In the genomic region with DNA sequence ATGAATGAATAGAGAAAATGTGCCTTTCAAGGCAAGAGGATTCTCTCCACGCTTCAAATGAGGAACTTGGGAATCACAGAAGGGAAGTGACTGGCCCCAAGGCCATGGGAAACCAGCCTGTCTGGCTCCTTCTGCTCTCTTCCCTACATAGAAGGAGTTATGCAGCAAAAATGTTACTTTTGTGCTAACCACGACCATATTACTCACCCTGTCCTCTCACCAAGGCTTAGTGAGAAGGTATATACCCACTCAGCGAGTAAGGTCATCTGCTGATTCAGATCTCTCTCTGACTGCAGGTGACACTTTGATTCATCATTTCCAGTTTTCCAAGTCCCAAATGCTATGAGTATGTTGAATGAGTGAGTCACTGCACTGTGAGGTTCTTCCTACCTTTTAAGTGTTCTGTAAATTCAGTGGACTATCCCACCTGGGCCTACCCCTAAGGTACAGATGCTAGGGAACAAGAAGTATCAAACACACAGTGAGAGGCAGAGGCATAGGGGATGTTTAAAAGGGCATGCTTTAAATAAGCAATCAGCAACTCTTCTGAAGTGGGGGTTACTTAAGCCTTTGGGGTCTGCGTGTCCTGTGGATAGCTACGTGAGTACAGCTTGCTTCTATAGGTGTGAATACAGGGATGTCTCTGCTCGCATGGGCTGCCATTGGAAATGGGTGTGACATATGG, we compare ENCODE assay signal across 9 mouse cellular contexts. TPM values are rescaled to one million over a fixed set of nuclear protein-coding genes. Genes with fewer than 3 reads are reported as not detected.
DNase-seq lines count a peak whose midpoint lies in the region; ATAC-seq lines count a peak whose summit lies in the region.
"Had no signal": no experiment of that assay in that cellular context is flagged by ENCODE, and none has a peak within 500 bp of the region (broad histone marks: within the 10 kb centered on the region; RNA-seq: fewer than 3 reads in every experiment).

No protein-coding gene starts in this region.

- H3K9ac ChIP-seq in kidney, embryonic 15.5 days: no peak overlapping the region
- no peak overlapping the region for H3K9ac ChIP-seq in kidney, embryonic 14.5 days (ENCODE audit: low read depth, low read length)
- H3K9ac ChIP-seq in heart, embryonic 15.5 days: no peak overlapping the region
- no peak overlapping the region for H3K9ac ChIP-seq in neural tube, embryonic 15.5 days (replicated peaks)

- no peaks in the 10 kb centered on the region for H3K9me3 ChIP-seq in kidney, embryonic 15.5 days (replicated peaks)
- H3K9me3 ChIP-seq in kidney, embryonic 14.5 days (ENCODE audit: control insufficient read depth, low read length): no peaks in the 10 kb centered on the region
- no peaks in the 10 kb centered on the region for H3K9me3 ChIP-seq in heart, embryonic 15.5 days (replicated peaks)
- H3K9me3 ChIP-seq in neural tube, embryonic 15.5 days (replicated peaks): no peaks in the 10 kb centered on the region

- ATAC-seq in kidney, embryonic 15.5 days (replicated peaks; ENCODE audit: low FRiP score): no peak
- no peak for ATAC-seq in kidney, embryonic 14.5 days (ENCODE audit: low FRiP score, low TSS enrichment)
- peak; percentile 7; the same call in 1 of the 2 replicates for ATAC-seq in heart, embryonic 15.5 days (replicated peaks; ENCODE audit: insufficient number of reproducible peaks, insufficient read depth, low FRiP score, low read depth)
- no peak for ATAC-seq in neural tube, embryonic 15.5 days (ENCODE audit: low FRiP score)

- H3K4me1 ChIP-seq in kidney, embryonic 15.5 days: peaks cover 25% of the 10 kb centered on the region
- peaks cover 7% of the 10 kb centered on the region; the same call in 1 of the 2 replicates for H3K4me1 ChIP-seq in kidney, embryonic 14.5 days (ENCODE audit: control insufficient read depth, insufficient read depth, low read length)
- H3K4me1 ChIP-seq in heart, embryonic 15.5 days (replicated peaks): peaks cover 32% of the 10 kb centered on the region
- H3K4me1 ChIP-seq in neural tube, embryonic 15.5 days: peaks cover 18% of the 10 kb centered on the region; the same call in 1 of the 2 replicates

- H3K36me3 ChIP-seq in kidney, embryonic 15.5 days: no peaks in the 10 kb centered on the region
- no peaks in the 10 kb centered on the region for H3K36me3 ChIP-seq in kidney, embryonic 14.5 days (ENCODE audit: control insufficient read depth, insufficient read depth, low read length)
- no peaks in the 10 kb centered on the region for H3K36me3 ChIP-seq in heart, embryonic 15.5 days
- H3K36me3 ChIP-seq in neural tube, embryonic 15.5 days: no peaks in the 10 kb centered on the region

- H3K4me3 ChIP-seq in kidney, embryonic 15.5 days (replicated peaks): no peak overlapping the region
- H3K4me3 ChIP-seq in kidney, embryonic 14.5 days (ENCODE audit: low read length): no peak overlapping the region
- no peak overlapping the region for H3K4me3 ChIP-seq in heart, embryonic 15.5 days
- H3K4me3 ChIP-seq in neural tube, embryonic 15.5 days (replicated peaks): no peak overlapping the region

- peak; percentile 58 for DNase-seq in brain, adult 2 months (ENCODE audit: low read depth, low spot score)
- peak; percentile 32 to 49 for DNase-seq in lung, postnatal 4 days
- no peak for DNase-seq in ovary, postnatal 36 days (ENCODE audit: low spot score)
- no peak for DNase-seq in frontal cortex, adult 2 months (ENCODE audit: extremely low spot score in 1 of 2, low spot score in 1 of 2)
- DNase-seq: thymus, adult 18-20 months had no signal

- H3K27ac ChIP-seq in kidney, embryonic 15.5 days: peak overlapping the region; percentile 62
- H3K27ac ChIP-seq in kidney, embryonic 14.5 days (ENCODE audit: low read depth, low read length): no peak overlapping the region
- H3K27ac ChIP-seq in heart, embryonic 15.5 days: peak overlapping the region; percentile 83
- H3K27ac ChIP-seq in neural tube, embryonic 15.5 days (replicated peaks): no peak overlapping the region

- H3K27me3 ChIP-seq in kidney, embryonic 15.5 days: no peaks in the 10 kb centered on the region
- no peaks in the 10 kb centered on the region for H3K27me3 ChIP-seq in kidney, embryonic 14.5 days (ENCODE audit: control insufficient read depth, insufficient read depth, low read length)
- H3K27me3 ChIP-seq in heart, embryonic 15.5 days: no peaks in the 10 kb centered on the region
- no peaks in the 10 kb centered on the region for H3K27me3 ChIP-seq in neural tube, embryonic 15.5 days (replicated peaks)

- H3K4me2 ChIP-seq in kidney, embryonic 15.5 days: no peak overlapping the region
- H3K4me2 ChIP-seq in kidney, embryonic 14.5 days (replicated peaks; ENCODE audit: low read depth, low read length): no peak overlapping the region
- peak overlapping the region; percentile 45 for H3K4me2 ChIP-seq in heart, embryonic 15.5 days
- H3K4me2 ChIP-seq in neural tube, embryonic 15.5 days: no peak overlapping the region

- 78% methylated on average over 6 of the region's 6 CpGs for WGBS in kidney, embryonic 15.5 days
- WGBS in kidney, embryonic 14.5 days: 81% methylated on average over 6 of the region's 6 CpGs
- WGBS in heart, embryonic 15.5 days: 71% methylated on average over 6 of the region's 6 CpGs
- WGBS in neural tube, embryonic 15.5 days: 78% methylated on average over 6 of the region's 6 CpGs

RNA-seq across cellular contexts. Expression of a gene that starts 25.3 kb away (rescaled TPM):
- polyA plus RNA-seq in kidney, embryonic 15.5 days (2015; fragmentation: Nextera tagmentation; extraction: Ambion mirVana): 92.2 and 95.1 TPM in 2 replicates
- 108 and 120 TPM in 2 replicates for polyA plus RNA-seq in kidney, embryonic 14.5 days (2014; fragmentation: Nextera tagmentation; extraction: Ambion mirVana)
- polyA plus RNA-seq in heart, embryonic 15.5 days (2015; fragmentation: Nextera tagmentation; extraction: Ambion mirVana): 42.8 and 48.1 TPM in 2 replicates
- 36.0 and 38.2 TPM in 2 replicates for polyA plus RNA-seq in frontal cortex, adult 2 months (2012; rRNA removed)
- 65.2 and 68.5 TPM in 2 replicates for polyA plus RNA-seq in neural tube, embryonic 15.5 days (2015; fragmentation: Nextera tagmentation; extraction: Ambion mirVana)

Comparison
In these comparisons a context has a peak if more than half of its experiments do, and no peak if none do; other contexts are left out.
1. H3K27ac ChIP-seq: peak in kidney, embryonic 15.5 days (single experiment) and heart, embryonic 15.5 days (single experiment); none in kidney, embryonic 14.5 days (single experiment) and neural tube, embryonic 15.5 days (single experiment).
2. DNase-seq: peak in brain, adult 2 months (single experiment) and lung, postnatal 4 days (2 of 2); none in ovary, postnatal 36 days (single experiment) and frontal cortex, adult 2 months (0 of 2).